Mouse (Mus musculus) bone marrow, adult 2 months (tissue): ENCODE measurements around the gene Atp9a.

ENCODE experiments used
- CTCF ChIP-seq: fragments of 200-500 bp; IDR thresholded peaks from 2 replicates; pipeline ENCODE4 v1.5.1; 2011; ENCODE audit warnings: low read length, control low read depth; ENCODE audit not compliant: control insufficient read depth, insufficient read depth
- POLR2A ChIP-seq: fragments of 200-500 bp; IDR thresholded peaks from 2 replicates; pipeline ENCODE4 v1.6.1; 2011; ENCODE audit warnings: low read depth, mild to moderate bottlenecking, control low read depth, low read length, borderline replicate concordance; ENCODE audit not compliant: control insufficient read depth

DNA sequence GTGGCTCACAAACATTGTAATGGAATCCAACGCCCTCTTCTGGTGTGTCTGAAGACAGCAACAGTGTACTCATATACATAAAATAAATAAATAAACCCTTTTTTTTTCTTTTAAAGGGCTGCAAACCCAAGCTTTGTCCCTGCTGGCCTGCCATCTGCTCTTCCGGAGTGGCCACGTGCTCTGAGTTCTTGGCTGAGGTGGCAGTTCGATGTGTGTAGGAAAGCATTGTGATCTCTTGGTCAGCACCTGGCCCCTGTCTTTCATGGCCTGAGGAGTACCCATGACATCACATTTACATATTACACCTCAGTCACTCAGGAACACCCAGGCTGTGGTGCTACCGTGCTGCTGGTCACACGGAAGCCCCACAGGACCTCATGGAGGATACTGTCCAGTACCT, 109.7 kb downstream of the Atp9a start:
- TF ChIP-seq POLR2A (no peak), CTCF (no peak)
